Mouse (Mus musculus): Measurements from ENCODE around the gene Ppm1l.
A peak's percentile ranks its signal among the peaks of the same experiment; 100 is the strongest.

The Ppm1l gene

GRCm38 (mm10) chr3:69490981-69491681 lies 174.5 kb downstream of the Ppm1l start:
- peak; percentile 34 for DNase-seq (ENCODE audit: low read depth)

DNA sequence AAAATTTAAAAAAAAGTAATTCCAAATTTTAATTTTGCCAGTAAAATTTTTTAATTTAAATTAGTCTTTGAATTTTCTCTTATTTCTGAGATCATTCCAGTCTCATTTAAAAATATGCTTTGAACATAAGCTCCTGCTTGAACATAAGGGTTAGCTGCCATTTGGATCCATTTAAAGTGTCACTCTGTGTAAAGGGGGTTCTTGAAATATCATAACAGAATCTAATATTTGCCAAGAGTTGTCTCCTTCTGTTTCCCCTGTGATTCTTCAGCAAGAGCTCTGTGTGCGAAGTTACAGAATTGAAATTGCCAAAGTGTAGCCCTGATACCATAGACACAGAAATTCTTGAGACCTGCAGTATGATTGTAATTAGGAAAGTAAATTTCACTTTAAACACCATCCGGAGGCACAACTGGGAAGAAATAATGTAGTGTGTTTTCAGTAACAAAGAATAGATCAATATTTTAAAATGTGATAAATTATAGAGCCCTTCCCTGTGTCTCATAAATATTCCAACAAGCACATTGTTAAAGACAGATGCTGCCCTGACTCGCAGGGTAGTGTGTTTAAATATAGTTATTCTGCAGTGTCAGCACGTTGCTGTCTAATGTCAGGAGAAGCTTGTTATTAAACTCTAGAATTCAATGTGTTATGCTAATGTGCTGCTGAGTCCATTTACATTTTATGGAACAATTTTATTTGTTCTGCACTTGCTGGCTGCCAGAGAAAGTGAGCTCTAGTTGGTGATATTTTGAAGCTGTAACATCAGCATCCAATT lies 177.8 kb downstream of the Ppm1l start:
- DNase-seq (ENCODE audit: low read depth) = no peak

DNA sequence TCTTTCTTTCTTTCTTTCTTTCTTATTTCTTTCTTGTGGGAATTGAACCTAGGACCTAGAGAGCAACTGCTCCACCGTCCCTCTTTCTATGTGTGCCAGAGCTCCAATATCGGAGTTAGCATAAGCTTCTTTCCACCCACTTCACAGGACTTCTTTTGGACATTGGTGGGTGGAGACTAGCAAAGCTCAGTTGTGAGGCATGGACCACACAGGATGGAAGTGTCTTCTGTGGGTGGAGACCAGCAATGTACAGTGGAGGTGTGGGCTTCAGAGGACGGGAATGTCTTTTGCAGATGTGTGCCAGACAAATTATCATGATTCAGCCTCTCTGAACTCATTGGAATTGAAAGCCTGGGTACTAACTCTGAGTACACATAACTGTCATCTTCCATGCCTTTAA lies 180.5 kb downstream of the Ppm1l start:
- DNase-seq (ENCODE audit: low read depth) = no peak

DNA sequence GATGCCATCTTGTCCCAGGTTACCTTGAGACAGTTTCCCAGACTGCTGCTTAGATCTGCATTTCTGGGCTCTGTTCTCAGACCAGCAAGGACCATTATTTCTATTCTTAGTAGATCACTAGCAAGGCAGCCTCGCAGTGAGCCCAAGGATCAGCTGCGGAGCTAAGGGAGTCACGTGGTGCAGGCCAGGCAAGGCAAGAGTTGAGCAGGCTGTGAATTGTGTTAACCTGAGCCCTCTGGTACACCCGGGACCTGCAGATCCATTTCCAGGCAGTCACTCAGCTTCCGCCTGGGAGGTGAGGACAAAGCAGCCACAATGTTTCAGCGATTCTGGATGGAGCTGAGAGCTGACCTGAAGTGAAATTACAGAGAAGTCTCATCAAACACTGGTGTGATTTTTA lies 185.3 kb downstream of the Ppm1l start:
- DNase-seq (ENCODE audit: low read depth) = no peak

DNA sequence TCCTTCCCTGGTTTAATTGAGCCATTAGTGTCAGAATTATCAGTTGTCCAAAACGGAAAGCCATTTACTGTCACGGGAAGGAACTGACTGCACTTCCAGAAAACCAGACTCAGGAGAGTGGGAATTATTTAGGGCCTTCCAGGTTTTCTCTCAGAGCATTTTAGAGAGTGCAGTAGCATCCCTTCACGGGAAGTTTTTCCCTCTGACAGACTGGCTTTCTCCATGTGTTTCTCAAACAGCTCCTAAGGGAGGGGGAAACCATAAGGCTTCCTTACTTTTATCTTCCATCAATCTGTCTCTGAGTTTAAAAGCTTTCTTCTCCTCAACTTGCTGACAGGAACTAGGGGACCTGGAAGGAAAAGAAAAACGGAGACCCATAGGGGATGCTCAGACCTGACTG lies 185.9 kb downstream of the Ppm1l start:
- no peak for DNase-seq (ENCODE audit: low read depth)

- DNase-seq (ENCODE audit: low read depth) = no peak
Observed at GRCm38 (mm10) chr3:69505090-69505489, 188.4 kb downstream of the Ppm1l start.

DNA sequence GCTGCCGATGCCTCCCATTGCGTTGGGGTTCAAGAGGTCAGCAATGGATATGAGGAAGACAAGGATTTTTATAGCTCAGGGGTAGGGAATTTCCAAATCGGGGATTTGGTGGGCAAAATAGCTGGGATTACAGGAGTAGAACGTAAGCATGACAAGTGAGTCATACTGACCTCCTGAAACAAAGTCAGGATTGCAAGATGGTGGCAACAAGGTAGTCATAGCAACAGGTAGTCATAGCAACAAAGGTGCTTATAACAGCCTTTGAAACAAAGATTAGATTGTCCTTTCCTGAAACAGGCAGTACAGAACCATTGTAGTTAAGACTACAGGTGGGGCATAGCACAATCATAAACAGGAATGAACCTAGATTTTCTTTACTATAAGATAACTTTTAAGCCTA lies 189.7 kb downstream of the Ppm1l start:
- no peak for DNase-seq (ENCODE audit: low read depth)

- no peak for DNase-seq (ENCODE audit: low read depth)
Observed at GRCm38 (mm10) chr3:69509411-69509952, 192.8 kb downstream of the Ppm1l start.

GRCm38 (mm10) chr3:69511881-69512280 lies 195.2 kb downstream of the Ppm1l start:
- DNase-seq (ENCODE audit: low read depth) = no peak

DNA sequence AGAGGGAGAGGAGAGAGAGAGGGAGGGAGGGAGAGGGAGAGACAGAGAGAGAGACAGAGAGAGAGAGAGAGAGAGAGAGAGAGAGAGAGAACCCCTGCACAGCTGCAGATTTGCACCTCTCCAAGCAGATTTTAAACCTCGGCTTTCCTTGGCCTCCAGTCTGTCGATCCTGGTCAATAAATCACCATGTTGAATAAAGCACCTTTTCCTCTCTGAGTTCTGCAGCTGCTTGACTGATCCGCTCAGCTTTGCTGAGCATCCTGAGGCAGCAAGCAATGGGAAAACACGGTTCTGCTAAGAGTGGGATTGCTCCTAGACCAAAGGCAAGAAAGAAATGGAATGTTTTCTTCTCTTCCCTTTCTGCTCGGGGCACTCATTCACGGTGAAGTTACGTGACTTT lies 195.7 kb downstream of the Ppm1l start:
- DNase-seq (ENCODE audit: low read depth) = no peak

GRCm38 (mm10) chr3:69515730-69516350 lies 199.2 kb downstream of the Ppm1l start:
- no peak for DNase-seq (ENCODE audit: low read depth)

DNA sequence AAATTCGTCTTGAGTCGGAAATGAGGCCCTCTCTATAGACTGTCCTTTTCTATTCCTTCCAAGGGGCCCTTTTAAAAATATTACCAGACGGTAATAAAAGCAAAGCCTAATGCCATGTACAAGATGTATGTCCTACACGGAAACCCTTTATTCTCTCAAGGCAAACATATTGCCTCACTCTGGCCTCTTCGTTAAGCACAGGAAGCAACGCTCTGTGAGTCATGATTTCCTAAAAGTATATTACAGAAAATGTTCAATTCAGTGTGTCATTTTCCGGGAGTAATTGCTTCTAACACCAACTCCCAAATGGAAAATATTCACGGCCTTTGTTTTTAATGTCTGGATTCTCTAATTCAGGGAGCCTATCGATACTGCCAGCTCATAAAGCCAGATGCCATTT lies 202.5 kb downstream of the Ppm1l start:
- DNase-seq (ENCODE audit: low read depth) = peak; percentile 94

DNA sequence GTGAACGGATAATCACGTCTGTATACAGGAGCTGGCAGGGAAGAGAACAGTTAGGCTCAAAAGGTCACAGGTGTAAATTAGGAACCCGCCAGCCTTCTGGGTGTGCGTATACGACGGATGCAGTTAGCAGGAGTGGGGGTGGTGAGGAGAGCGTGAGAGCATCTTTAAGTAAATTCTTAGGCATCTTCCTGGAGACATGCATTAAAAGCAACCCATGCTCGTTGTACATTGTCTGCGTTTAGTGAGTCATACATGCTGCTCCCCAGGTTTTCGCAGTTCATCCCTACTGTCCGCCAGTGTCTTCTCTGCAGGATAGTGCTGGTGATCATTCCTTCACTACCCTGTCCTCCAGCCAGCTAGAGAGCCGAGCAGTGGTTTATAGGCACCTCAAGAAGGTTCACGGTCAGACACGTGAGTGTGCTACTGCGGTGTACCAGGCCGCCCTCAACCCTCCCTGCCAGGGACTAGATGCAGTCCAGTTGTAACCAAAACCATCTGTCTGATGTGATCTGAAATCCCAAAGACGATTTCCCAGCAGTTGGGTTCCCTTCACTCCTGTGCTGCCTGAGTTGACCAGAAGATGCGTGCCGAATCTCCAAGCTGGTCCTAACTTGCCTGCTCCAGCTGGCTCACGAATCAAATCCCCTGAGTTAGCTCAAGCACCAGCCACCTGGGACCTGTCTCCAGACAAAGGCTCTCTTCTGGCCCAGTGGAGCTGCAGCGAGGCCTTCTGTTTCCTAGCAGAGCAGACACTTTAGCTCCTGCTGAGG lies 203.3 kb downstream of the Ppm1l start:
- DNase-seq (ENCODE audit: low read depth) = no peak

DNA sequence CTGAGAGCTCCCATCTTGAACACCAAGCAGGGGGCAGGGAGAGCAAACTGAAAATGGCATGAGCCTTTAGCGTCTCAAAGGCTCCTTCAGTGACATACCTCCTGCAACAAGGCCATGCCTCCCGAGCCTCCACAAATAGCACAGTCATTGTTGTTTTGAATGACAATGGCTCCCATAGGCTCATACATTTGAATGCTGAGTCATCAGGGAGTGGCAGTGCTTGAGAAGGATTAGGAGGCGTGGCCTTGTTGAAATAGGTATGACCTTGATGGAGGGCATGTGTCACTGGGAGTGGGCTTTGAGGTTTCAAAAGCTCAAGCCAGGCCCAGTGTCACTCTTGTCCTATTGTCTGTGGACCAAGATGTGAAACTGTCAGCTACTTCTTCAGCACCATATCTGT lies 205.6 kb downstream of the Ppm1l start:
- DNase-seq (ENCODE audit: low read depth) = peak; percentile 36

GRCm38 (mm10) chr3:69524356-69525071 lies 207.9 kb downstream of the Ppm1l start:
- DNase-seq (ENCODE audit: low read depth) = peak; percentile 60

DNA sequence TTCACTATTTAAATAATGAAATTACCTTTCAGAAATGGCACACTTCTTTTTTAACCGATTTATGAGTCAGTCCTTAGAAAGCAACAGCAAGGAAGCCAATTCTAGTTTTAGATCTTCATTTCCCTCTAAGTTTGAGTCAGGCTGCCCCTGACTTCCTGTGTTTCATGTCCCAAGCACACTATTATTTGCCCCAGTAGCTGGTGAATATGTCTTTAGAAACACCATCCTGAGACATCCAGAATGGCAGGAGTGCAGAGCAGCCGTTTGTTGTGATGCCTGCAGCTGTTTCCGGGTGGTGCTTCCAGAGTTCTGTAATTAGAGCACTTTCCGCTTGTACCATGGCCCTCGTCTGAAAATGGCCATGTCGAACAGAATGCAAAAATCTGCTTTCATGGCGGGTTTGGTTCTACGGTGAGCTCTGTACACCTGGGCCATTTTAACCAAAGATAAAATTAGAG lies 208.4 kb downstream of the Ppm1l start:
- DNase-seq (ENCODE audit: low read depth) = peak; percentile 68

GRCm38 (mm10) chr3:69527384-69527783 lies 210.7 kb downstream of the Ppm1l start:
- peak; percentile 54 for DNase-seq (ENCODE audit: low read depth)

DNA sequence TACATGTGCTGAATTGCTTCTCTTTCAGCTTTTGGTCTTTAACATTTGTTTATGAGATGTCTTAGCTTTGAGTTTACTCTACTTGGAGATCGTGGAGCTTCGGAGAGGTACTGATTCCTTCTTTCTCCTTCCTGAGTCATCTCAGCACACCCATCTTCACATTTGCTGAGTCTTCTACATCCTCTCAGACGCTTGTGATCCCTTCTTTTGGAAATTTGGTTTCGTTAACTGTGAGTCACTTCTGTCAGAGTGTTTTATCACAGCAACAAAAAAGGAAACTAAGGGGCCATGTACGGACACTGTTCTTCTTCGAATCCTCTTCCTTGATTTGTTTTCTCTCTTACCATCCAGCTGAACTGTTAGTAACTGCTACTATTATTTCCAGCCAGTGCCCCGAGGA lies 212.9 kb downstream of the Ppm1l start:
- DNase-seq (ENCODE audit: low read depth) = no peak

DNA sequence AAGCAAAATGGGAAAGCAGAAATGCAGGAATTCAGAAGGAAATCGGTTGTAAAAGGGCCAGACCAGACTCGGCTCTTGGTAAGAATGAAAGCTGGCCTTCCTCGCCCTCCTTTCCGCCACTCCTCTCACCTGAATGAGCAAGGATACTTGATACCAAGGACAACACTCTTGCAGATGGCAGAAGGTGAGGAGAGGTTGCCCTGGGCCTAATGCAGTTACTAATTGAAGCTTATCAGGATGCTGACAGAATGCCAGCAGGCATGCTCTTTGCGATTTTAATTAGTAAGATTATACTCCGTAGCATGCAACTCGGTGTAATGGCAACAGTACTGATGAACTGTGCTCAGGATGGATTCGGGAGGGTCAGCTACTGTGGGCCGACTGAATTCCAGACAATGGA lies 214.8 kb downstream of the Ppm1l start:
- DNase-seq (ENCODE audit: low read depth) = no peak

DNA sequence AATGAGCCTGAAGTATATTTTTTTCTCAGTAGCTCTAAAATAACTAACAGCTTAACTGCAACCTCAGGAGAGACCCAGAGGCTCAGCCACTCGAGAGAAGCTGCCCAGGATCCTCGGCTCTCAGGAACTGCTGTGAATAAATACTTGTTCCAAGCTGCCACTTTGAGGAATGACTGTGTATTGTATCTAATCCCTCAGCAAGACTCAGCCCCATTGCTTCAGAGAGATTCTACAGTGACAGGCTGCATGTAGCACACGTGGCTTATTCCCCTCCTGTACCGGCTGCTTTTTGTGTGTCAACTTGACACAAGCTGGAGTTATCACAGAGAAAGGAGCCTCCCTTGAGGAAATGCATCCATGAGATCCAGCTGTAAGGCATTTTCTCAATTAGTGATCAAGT lies 216.0 kb downstream of the Ppm1l start:
- no peak for DNase-seq (ENCODE audit: low read depth)

GRCm38 (mm10) chr3:69535486-69535885 lies 218.8 kb downstream of the Ppm1l start:
- DNase-seq (ENCODE audit: low read depth) = no peak
